ENCODE assay signal across 16 mouse cellular contexts in genomic region chr17:67124294-67124693, GRCm38 (mm10).
A peak's percentile ranks its signal among the peaks of the same experiment; 100 is the strongest.
DNase-seq lines count a peak whose midpoint lies in the region; ATAC-seq and TF ChIP-seq lines count a peak whose summit lies in the region.
"Had no signal": no experiment of that assay in that cellular context is flagged by ENCODE, and none has a peak within 500 bp of the region (broad histone marks: within the 10 kb centered on the region; RNA-seq: fewer than 3 reads in every experiment).

No protein-coding gene starts in this region.

- no peak for TF ChIP-seq CTCF in midbrain, postnatal 0 days (IDR thresholded peaks at IDR 0.05)

- no peaks in the 10 kb centered on the region; the same call in 1 of the 2 replicates for H3K4me1 ChIP-seq in hindbrain, embryonic 14.5 days (replicated peaks; ENCODE audit: control insufficient read depth, insufficient read depth, low read length)
- H3K4me1 ChIP-seq in hindbrain, embryonic 11.5 days (replicated peaks; ENCODE audit: control insufficient read depth, insufficient read depth, low read length): no peaks in the 10 kb centered on the region
- no peaks in the 10 kb centered on the region for H3K4me1 ChIP-seq in midbrain, postnatal 0 days (ENCODE audit: insufficient read depth, low read length)
- H3K4me1 ChIP-seq in midbrain, embryonic 10.5 days: peaks cover 27% of the 10 kb centered on the region
- H3K4me1 ChIP-seq in limb, embryonic 10.5 days: no peaks in the 10 kb centered on the region
- H3K4me1 ChIP-seq: liver, embryonic 13.5 days; stomach, embryonic 15.5 days had no signal

- no peak overlapping the region for H3K27ac ChIP-seq in hindbrain, embryonic 14.5 days
- no peak overlapping the region for H3K27ac ChIP-seq in hindbrain, embryonic 11.5 days (ENCODE audit: low read depth, low read length)
- H3K27ac ChIP-seq in midbrain, postnatal 0 days (ENCODE audit: low read depth, low read length): no peak overlapping the region
- no peak overlapping the region for H3K27ac ChIP-seq in midbrain, embryonic 10.5 days (replicated peaks)
- H3K27ac ChIP-seq in limb, embryonic 10.5 days: no peak overlapping the region
- H3K27ac ChIP-seq: liver, embryonic 13.5 days; stomach, embryonic 15.5 days had no signal

- WGBS in hindbrain, embryonic 14.5 days: 51% methylated on average over 5 of the region's 5 CpGs
- 74% methylated on average over 5 of the region's 5 CpGs for WGBS in hindbrain, embryonic 11.5 days
- WGBS in midbrain, postnatal 0 days: 63% methylated on average over 5 of the region's 5 CpGs
- WGBS in midbrain, embryonic 10.5 days: 83% methylated on average over 5 of the region's 5 CpGs
- 87% methylated on average over 5 of the region's 5 CpGs for WGBS in limb, embryonic 10.5 days

- H3K36me3 ChIP-seq in hindbrain, embryonic 14.5 days (replicated peaks; ENCODE audit: control insufficient read depth, insufficient read depth): no peaks in the 10 kb centered on the region
- H3K36me3 ChIP-seq in hindbrain, embryonic 11.5 days (ENCODE audit: control insufficient read depth, insufficient read depth, low read length): no peaks in the 10 kb centered on the region
- H3K36me3 ChIP-seq in midbrain, postnatal 0 days (ENCODE audit: insufficient read depth, low read length): no peaks in the 10 kb centered on the region
- no peaks in the 10 kb centered on the region for H3K36me3 ChIP-seq in midbrain, embryonic 10.5 days
- no peaks in the 10 kb centered on the region for H3K36me3 ChIP-seq in limb, embryonic 10.5 days
- H3K36me3 ChIP-seq: liver, embryonic 13.5 days; stomach, embryonic 15.5 days had no signal

- no peak overlapping the region for H3K9ac ChIP-seq in hindbrain, embryonic 14.5 days
- no peak overlapping the region for H3K9ac ChIP-seq in hindbrain, embryonic 11.5 days (ENCODE audit: low read depth, low read length)
- no peak overlapping the region for H3K9ac ChIP-seq in midbrain, postnatal 0 days (replicated peaks; ENCODE audit: low read length, poor library complexity, severe bottlenecking)
- H3K9ac ChIP-seq: liver, embryonic 13.5 days; stomach, embryonic 15.5 days had no signal

- no peaks in the 10 kb centered on the region for H3K27me3 ChIP-seq in hindbrain, embryonic 14.5 days (ENCODE audit: control insufficient read depth, insufficient read depth, low read length)
- H3K27me3 ChIP-seq in hindbrain, embryonic 11.5 days (ENCODE audit: control insufficient read depth, insufficient read depth, low read length): no peaks in the 10 kb centered on the region
- no peaks in the 10 kb centered on the region for H3K27me3 ChIP-seq in midbrain, postnatal 0 days (ENCODE audit: insufficient read depth, low read length)
- H3K27me3 ChIP-seq in midbrain, embryonic 10.5 days (ENCODE audit: low read depth, poor library complexity, severe bottlenecking): no peaks in the 10 kb centered on the region
- no peaks in the 10 kb centered on the region for H3K27me3 ChIP-seq in limb, embryonic 10.5 days (ENCODE audit: low read depth, poor library complexity, severe bottlenecking)
- H3K27me3 ChIP-seq: liver, embryonic 13.5 days; stomach, embryonic 15.5 days had no signal

- DNase-seq in adrenal gland, adult (ENCODE audit: inconsistent age in 2 of 2, low spot score in 1 of 2): peak; percentile 12 to 45
- no peak for DNase-seq in adrenal gland, postnatal 25 days
- peak; percentile 45 for DNase-seq in hindbrain, embryonic 14.5 days (ENCODE audit: low spot score)
- no peak for DNase-seq in hindbrain, embryonic 11.5 days (ENCODE audit: low spot score)
- DNase-seq in midbrain, postnatal 0 days (ENCODE audit: low spot score): peak; percentile 72
- no peak for DNase-seq in midbrain, embryonic 10.5 days (ENCODE audit: low spot score)
- DNase-seq in limb, embryonic 10.5 days (ENCODE audit: low spot score): peak; percentile 7
- DNase-seq in layer of hippocampus, adult 8-10 months (ENCODE audit: low spot score in 2 of 2): no peak
- DNase-seq: cerebellum, adult 18-20 months; heart, adult 18-20 months; heart, postnatal 14 days; kidney, postnatal 14 days; liver, embryonic 13.5 days; thymus, postnatal 25 days had no signal

- no peaks in the 10 kb centered on the region for H3K9me3 ChIP-seq in hindbrain, embryonic 14.5 days (ENCODE audit: control insufficient read depth, low read length)
- no peaks in the 10 kb centered on the region for H3K9me3 ChIP-seq in hindbrain, embryonic 11.5 days (ENCODE audit: control insufficient read depth, low read length)
- H3K9me3 ChIP-seq in midbrain, postnatal 0 days (ENCODE audit: low read length): no peaks in the 10 kb centered on the region
- H3K9me3 ChIP-seq in midbrain, embryonic 10.5 days (replicated peaks): no peaks in the 10 kb centered on the region
- H3K9me3 ChIP-seq in limb, embryonic 10.5 days (replicated peaks): no peaks in the 10 kb centered on the region
- H3K9me3 ChIP-seq: liver, embryonic 13.5 days; stomach, embryonic 15.5 days had no signal

- no peak overlapping the region for H3K4me2 ChIP-seq in hindbrain, embryonic 14.5 days (replicated peaks)
- H3K4me2 ChIP-seq in hindbrain, embryonic 11.5 days (replicated peaks; ENCODE audit: low read depth, low read length): no peak overlapping the region
- no peak overlapping the region for H3K4me2 ChIP-seq in midbrain, postnatal 0 days (ENCODE audit: low read depth, low read length, poor library complexity, severe bottlenecking)
- H3K4me2 ChIP-seq: liver, embryonic 13.5 days; stomach, embryonic 15.5 days had no signal

- ATAC-seq in hindbrain, embryonic 14.5 days (ENCODE audit: low FRiP score): 0 out of 2 replicates have a peak, but pooled peaks have one; percentile 41
- no peak for ATAC-seq in hindbrain, embryonic 11.5 days (ENCODE audit: low FRiP score)
- ATAC-seq in midbrain, postnatal 0 days (ENCODE audit: low FRiP score): no peak; the same call in 1 of the 2 replicates
- ATAC-seq: intestine, embryonic 16.5 days had no signal

- no peak overlapping the region for H3K4me3 ChIP-seq in hindbrain, embryonic 14.5 days (replicated peaks; ENCODE audit: low read length)
- no peak overlapping the region for H3K4me3 ChIP-seq in hindbrain, embryonic 11.5 days (ENCODE audit: low read depth, low read length)
- H3K4me3 ChIP-seq in midbrain, postnatal 0 days (ENCODE audit: low read depth, low read length): no peak overlapping the region
- H3K4me3 ChIP-seq in midbrain, embryonic 10.5 days: no peak overlapping the region
- no peak overlapping the region for H3K4me3 ChIP-seq in limb, embryonic 10.5 days
- H3K4me3 ChIP-seq: liver, embryonic 13.5 days; stomach, embryonic 15.5 days had no signal

Comparison
In these comparisons a context has a peak if more than half of its experiments do, and no peak if none do; other contexts are left out.
1. DNase-seq: peak in adrenal gland, adult (2 of 2), hindbrain, embryonic 14.5 days (single experiment), midbrain, postnatal 0 days (single experiment) and limb, embryonic 10.5 days (single experiment); none in adrenal gland, postnatal 25 days (single experiment), hindbrain, embryonic 11.5 days (single experiment), midbrain, embryonic 10.5 days (single experiment) and layer of hippocampus, adult 8-10 months (0 of 2).